Mouse (Mus musculus): ENCODE data around the gene Dip2c. TPM values are rescaled to one million over a fixed set of nuclear protein-coding genes. Genes with fewer than 3 reads are reported as not detected.

Dip2c gene
- polyA plus RNA-seq, 1 experiment from 2014 or later = 4.6 TPM

DNA sequence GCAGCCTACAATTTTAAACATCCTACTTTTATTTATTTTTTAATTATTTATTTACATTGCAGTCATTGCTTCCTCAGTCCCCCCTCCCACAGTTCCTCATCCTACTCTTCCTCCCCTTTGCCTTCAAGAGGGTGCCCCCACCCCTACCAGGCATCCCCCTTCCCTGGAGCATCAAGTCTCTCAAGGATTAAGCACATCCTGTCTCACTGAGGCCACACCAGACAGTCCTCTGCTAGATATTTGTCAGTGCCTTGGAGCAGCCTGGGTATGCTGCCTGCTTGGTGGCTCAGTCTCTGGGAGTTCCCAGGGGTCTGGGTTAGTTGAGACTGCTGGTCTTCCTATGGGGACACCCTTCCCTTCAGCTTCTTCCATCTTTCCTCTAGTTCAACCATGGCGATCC is 397.8 kb downstream of the Dip2c start:
- Histone ChIP-seq H3K4me2 (ENCODE audit: low read depth, low read length) (no peak overlapping the region), H3K27ac (ENCODE audit: low read length) (no peak overlapping the region), H3K9me3 (ENCODE audit: control insufficient read depth, low read length) (no peaks in the 10 kb centered on the region), H3K27me3 (ENCODE audit: control insufficient read depth, insufficient read depth, low read depth, low read length) (no peaks in the 10 kb centered on the region), H3K4me3 (ENCODE audit: low read length) (no peak overlapping the region), H3K4me1 (replicated peaks; ENCODE audit: control insufficient read depth, insufficient read depth, low read length) (no peaks in the 10 kb centered on the region), H3K36me3 (ENCODE audit: control insufficient read depth, insufficient read depth, low read length) (no peaks in the 10 kb centered on the region; the same call in 1 of the 2 replicates), H3K9ac (ENCODE audit: low read length) (no peak overlapping the region)
- 100% methylated on average over 1 of the region's 1 CpGs for WGBS
- no peak for ATAC-seq (ENCODE audit: low read depth)

DNA sequence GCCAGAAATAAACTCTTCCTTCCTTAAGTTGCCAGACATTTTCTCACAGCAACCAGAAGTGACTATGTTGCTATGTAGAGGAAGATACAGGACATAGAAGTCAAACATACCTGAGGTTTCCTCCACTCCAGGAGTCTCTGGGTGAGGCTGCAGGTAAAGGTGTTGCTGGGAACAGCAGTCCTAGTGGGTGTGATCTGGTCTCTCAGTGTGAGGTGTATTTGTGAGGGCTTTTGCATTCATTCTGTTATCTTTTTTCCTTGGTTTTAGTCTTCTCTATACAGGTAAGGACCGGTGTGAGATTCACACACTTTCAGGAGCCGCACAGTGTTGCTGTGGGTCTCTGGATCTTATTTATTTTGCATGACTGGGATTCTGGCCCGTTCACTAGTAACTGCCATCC is 405.2 kb downstream of the Dip2c start:
- no peak overlapping the region for H3K4me3 ChIP-seq (ENCODE audit: low read length)
- ATAC-seq (ENCODE audit: low read depth) = no peak
- no peaks in the 10 kb centered on the region for H3K27me3 ChIP-seq (ENCODE audit: control insufficient read depth, insufficient read depth, low read depth, low read length)
- 96% methylated on average over 3 of the region's 3 CpGs for WGBS
- H3K36me3 ChIP-seq (ENCODE audit: control insufficient read depth, insufficient read depth, low read length) = peaks cover 24% of the 10 kb centered on the region
- H3K9me3 ChIP-seq (ENCODE audit: control insufficient read depth, low read length) = no peaks in the 10 kb centered on the region
- no peaks in the 10 kb centered on the region for H3K4me1 ChIP-seq (replicated peaks; ENCODE audit: control insufficient read depth, insufficient read depth, low read length)
- H3K27ac ChIP-seq (ENCODE audit: low read length) = no peak overlapping the region
- no peak overlapping the region for H3K4me2 ChIP-seq (ENCODE audit: low read depth, low read length)
- H3K9ac ChIP-seq (ENCODE audit: low read length) = no peak overlapping the region

DNA sequence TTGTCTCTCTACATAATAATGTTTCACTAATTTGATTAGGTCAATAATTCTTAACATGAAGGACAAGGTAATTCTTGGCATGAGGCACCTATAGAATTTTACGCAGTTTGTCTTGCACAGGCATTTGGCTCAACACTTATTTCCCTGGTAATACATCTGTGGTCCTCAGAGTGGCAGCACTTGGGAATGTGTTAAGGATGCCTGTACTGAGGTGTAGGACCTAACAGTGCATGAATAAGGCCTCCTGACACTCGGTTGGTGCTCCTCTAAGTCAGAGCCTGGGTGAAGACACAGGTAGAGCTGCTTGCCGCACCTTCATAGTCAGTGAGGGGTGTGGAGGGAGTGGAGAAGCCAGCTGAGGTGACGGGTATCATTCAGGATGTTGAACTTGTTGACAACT is 407.0 kb downstream of the Dip2c start:
- Histone ChIP-seq H3K27ac (ENCODE audit: low read length) (no peak overlapping the region), H3K4me2 (ENCODE audit: low read depth, low read length) (no peak overlapping the region), H3K9me3 (ENCODE audit: control insufficient read depth, low read length) (no peaks in the 10 kb centered on the region), H3K9ac (ENCODE audit: low read length) (no peak overlapping the region), H3K4me1 (replicated peaks; ENCODE audit: control insufficient read depth, insufficient read depth, low read length) (no peaks in the 10 kb centered on the region), H3K36me3 (ENCODE audit: control insufficient read depth, insufficient read depth, low read length) (peaks cover 37% of the 10 kb centered on the region), H3K4me3 (ENCODE audit: low read length) (no peak overlapping the region), H3K27me3 (ENCODE audit: control insufficient read depth, insufficient read depth, low read depth, low read length) (no peaks in the 10 kb centered on the region)
- ATAC-seq (ENCODE audit: low read depth) = no peak
- 86% methylated on average over 4 of the region's 4 CpGs for WGBS

DNA sequence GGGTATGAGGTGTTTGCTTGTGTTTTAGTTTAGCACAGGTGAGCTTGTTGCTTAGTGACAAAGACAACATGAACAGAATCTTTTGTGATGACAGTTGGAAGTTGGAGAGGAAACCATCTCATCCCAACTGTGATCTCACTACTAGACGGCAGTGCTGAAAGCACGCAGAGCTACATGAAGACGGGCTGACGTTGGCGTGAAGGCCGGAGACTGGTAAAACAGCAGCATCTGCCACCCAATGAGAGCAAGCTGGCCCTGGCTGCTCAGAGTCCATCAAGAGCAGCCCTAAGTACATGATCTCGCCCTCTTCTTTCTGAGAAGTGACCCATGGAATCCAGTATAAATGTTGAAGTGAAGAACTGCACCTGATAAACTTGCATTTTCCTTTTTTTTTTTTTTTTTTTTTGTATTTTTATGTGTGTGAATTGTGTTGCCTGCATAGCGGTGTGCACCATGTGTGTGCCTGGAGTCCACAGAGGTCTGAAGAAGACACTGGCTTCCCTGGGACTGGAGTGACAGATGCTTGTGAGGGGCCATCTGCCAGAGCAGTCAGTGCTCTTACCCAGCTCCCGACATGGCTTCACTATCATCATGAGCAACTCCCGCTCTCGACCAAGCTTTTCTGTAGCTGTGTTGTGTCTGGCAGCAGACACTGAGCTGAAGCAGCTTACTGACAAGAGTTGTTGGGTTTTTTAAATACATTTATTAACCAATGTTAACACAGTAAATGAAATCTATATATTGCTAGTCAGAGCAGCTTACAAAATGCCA is 408.0 kb downstream of the Dip2c start:
- Histone ChIP-seq H3K4me1 (replicated peaks; ENCODE audit: control insufficient read depth, insufficient read depth, low read length) (no peaks in the 10 kb centered on the region), H3K9me3 (ENCODE audit: control insufficient read depth, low read length) (no peaks in the 10 kb centered on the region), H3K27me3 (ENCODE audit: control insufficient read depth, insufficient read depth, low read depth, low read length) (no peaks in the 10 kb centered on the region), H3K4me2 (ENCODE audit: low read depth, low read length) (no peak overlapping the region), H3K36me3 (ENCODE audit: control insufficient read depth, insufficient read depth, low read length) (peaks cover 48% of the 10 kb centered on the region), H3K9ac (ENCODE audit: low read length) (no peak overlapping the region), H3K4me3 (ENCODE audit: low read length) (no peak overlapping the region), H3K27ac (ENCODE audit: low read length) (no peak overlapping the region)
- WGBS = 93% methylated on average over 11 of the region's 11 CpGs
- no peak for ATAC-seq (ENCODE audit: low read depth)

DNA sequence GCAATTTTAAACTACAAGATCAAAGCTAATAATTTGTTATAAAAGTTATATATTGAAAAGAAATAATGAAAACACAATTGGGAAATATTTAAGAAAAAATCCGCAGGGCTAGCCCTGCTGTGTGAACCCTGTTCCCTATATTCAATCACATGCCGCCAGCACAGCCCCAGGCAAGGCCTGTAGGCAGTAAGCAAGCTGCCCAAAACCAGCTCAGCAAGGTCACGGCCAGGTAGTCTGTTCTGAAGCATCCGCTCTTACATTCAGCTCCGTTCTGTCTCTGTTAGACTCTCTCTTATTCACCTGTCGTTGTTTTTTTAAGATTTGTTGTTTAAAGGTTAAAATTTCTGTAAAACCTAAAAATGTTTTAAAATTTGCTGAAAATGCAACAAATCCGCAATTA is 409.9 kb downstream of the Dip2c start:
- no peaks in the 10 kb centered on the region for H3K27me3 ChIP-seq (ENCODE audit: control insufficient read depth, insufficient read depth, low read depth, low read length)
- WGBS = 94% methylated on average over 7 of the region's 7 CpGs
- no peak overlapping the region for H3K27ac ChIP-seq (ENCODE audit: low read length)
- H3K4me1 ChIP-seq (replicated peaks; ENCODE audit: control insufficient read depth, insufficient read depth, low read length) = no peaks in the 10 kb centered on the region
- no peaks in the 10 kb centered on the region for H3K9me3 ChIP-seq (ENCODE audit: control insufficient read depth, low read length)
- no peak overlapping the region for H3K9ac ChIP-seq (ENCODE audit: low read length)
- no peak overlapping the region for H3K4me2 ChIP-seq (ENCODE audit: low read depth, low read length)
- ATAC-seq (ENCODE audit: low read depth) = no peak
- H3K36me3 ChIP-seq (ENCODE audit: control insufficient read depth, insufficient read depth, low read length) = peaks cover 64% of the 10 kb centered on the region
- no peak overlapping the region for H3K4me3 ChIP-seq (ENCODE audit: low read length)

DNA sequence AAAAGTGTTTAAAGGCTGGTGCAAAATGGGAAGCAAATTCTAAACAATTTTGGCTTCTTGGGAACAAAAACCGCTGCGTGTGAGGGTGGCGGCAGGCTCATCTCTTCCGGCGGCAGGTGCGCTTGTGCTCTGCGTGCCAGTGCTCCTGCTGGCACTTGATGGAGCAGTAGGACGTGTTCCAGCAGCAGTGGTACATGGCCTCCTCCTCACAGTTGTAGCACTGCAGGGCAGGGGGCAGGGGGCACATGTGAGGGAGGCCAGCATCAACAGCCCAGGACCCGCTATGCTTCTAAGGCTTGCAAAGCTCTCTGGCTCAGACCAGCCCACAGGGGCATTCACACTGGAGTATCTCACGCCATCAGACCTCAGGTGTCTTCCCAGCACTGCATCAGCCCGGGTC is 410.4 kb downstream of the Dip2c start:
- H3K9me3 ChIP-seq (ENCODE audit: control insufficient read depth, low read length) = no peaks in the 10 kb centered on the region
- no peak overlapping the region for H3K4me2 ChIP-seq (ENCODE audit: low read depth, low read length)
- H3K36me3 ChIP-seq (ENCODE audit: control insufficient read depth, insufficient read depth, low read length) = peaks cover 67% of the 10 kb centered on the region
- H3K27me3 ChIP-seq (ENCODE audit: control insufficient read depth, insufficient read depth, low read depth, low read length) = no peaks in the 10 kb centered on the region
- WGBS = 85% methylated on average over 11 of the region's 11 CpGs
- no peak for ATAC-seq (ENCODE audit: low read depth)
- H3K9ac ChIP-seq (ENCODE audit: low read length) = no peak overlapping the region
- no peaks in the 10 kb centered on the region for H3K4me1 ChIP-seq (replicated peaks; ENCODE audit: control insufficient read depth, insufficient read depth, low read length)
- H3K27ac ChIP-seq (ENCODE audit: low read length) = no peak overlapping the region
- H3K4me3 ChIP-seq (ENCODE audit: low read length) = no peak overlapping the region

DNA sequence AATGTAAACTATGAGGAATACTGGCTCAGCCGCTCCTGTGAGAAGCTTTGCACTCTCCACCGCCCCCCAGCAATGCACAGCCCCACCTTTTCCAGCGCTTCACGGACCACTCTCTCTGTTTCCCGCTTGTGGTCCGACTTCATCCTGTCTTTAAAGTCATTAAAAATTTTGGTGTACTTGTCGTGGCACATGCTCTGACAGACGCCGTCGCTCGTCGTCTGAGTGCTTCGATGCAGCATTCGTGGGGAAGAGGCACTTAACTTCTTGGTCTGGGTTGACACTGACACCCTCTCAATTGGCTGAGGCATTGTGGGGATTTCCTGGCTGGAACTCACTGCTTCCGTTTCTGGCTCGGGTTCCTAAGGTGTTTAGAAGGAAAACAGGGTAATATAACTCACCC is 413.0 kb downstream of the Dip2c start:
- Histone ChIP-seq H3K9me3 (ENCODE audit: control insufficient read depth, low read length) (no peaks in the 10 kb centered on the region), H3K4me2 (ENCODE audit: low read depth, low read length) (no peak overlapping the region), H3K4me3 (ENCODE audit: low read length) (no peak overlapping the region), H3K27ac (ENCODE audit: low read length) (no peak overlapping the region), H3K4me1 (replicated peaks; ENCODE audit: control insufficient read depth, insufficient read depth, low read length) (0 out of 2 replicates have a peak, but pooled peaks cover 2% of the 10 kb centered on the region), H3K36me3 (ENCODE audit: control insufficient read depth, insufficient read depth, low read length) (peaks cover 62% of the 10 kb centered on the region), H3K9ac (ENCODE audit: low read length) (no peak overlapping the region), H3K27me3 (ENCODE audit: control insufficient read depth, insufficient read depth, low read depth, low read length) (no peaks in the 10 kb centered on the region)
- 83% methylated on average over 16 of the region's 16 CpGs for WGBS
- ATAC-seq (ENCODE audit: low read depth) = no peak; the same call in 1 of the 2 replicates

DNA sequence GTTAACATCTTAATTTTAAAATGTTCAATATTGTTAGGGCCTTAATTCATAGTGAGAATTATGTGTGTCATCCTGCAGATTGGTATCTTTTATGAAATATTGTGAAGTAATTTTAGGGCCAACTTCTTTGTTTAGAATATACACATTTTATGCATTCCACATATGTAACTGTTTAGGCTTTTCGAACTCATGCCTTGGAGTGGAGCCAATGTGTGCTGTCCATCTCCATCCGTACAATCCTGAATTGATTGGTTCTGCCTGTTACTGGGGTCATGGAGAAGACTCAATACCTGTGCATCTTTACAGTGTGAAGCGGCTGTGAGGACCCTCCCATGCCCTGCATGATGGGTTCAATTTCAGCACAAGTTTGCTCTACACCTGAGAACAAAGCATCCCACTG is 416.5 kb downstream of the Dip2c start:
- Histone ChIP-seq H3K4me2 (ENCODE audit: low read depth, low read length) (no peak overlapping the region), H3K4me1 (replicated peaks; ENCODE audit: control insufficient read depth, insufficient read depth, low read length) (peaks cover 5% of the 10 kb centered on the region; the same call in 1 of the 2 replicates), H3K9me3 (ENCODE audit: control insufficient read depth, low read length) (no peaks in the 10 kb centered on the region), H3K27me3 (ENCODE audit: control insufficient read depth, insufficient read depth, low read depth, low read length) (no peaks in the 10 kb centered on the region), H3K9ac (ENCODE audit: low read length) (no peak overlapping the region), H3K4me3 (ENCODE audit: low read length) (no peak overlapping the region), H3K27ac (ENCODE audit: low read length) (no peak overlapping the region), H3K36me3 (ENCODE audit: control insufficient read depth, insufficient read depth, low read length) (peaks cover 48% of the 10 kb centered on the region)
- WGBS = 72% methylated on average over 3 of the region's 3 CpGs
- ATAC-seq (ENCODE audit: low read depth) = no peak

DNA sequence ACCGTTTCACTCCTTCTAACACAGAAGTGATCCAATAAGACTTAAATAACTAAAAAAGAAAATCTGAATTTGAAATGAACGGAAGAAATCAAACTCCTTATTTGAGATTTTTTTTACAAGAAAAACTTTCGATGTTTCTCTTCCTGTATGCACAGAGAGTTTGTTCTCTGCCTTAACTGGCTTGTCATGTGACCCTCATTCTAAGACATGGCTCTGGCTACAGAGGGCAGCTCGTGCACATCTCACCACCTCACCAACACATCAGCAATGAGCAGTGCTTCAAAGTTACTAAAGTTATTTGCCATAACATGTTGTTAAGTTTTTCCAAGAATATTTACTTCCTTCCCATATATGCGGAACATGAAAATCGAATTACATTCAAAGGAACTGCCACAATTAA is 418.3 kb downstream of the Dip2c start:
- H3K4me2 ChIP-seq (ENCODE audit: low read depth, low read length) = no peak overlapping the region
- 88% methylated on average over 6 of the region's 6 CpGs for WGBS
- no peaks in the 10 kb centered on the region for H3K27me3 ChIP-seq (ENCODE audit: control insufficient read depth, insufficient read depth, low read depth, low read length)
- no peak overlapping the region for H3K27ac ChIP-seq (ENCODE audit: low read length)
- ATAC-seq (ENCODE audit: low read depth) = no peak
- no peak overlapping the region for H3K9ac ChIP-seq (ENCODE audit: low read length)
- peaks cover 5% of the 10 kb centered on the region; the same call in 1 of the 2 replicates for H3K4me1 ChIP-seq (replicated peaks; ENCODE audit: control insufficient read depth, insufficient read depth, low read length)
- no peak overlapping the region for H3K4me3 ChIP-seq (ENCODE audit: low read length)
- H3K9me3 ChIP-seq (ENCODE audit: control insufficient read depth, low read length) = no peaks in the 10 kb centered on the region
- H3K36me3 ChIP-seq (ENCODE audit: control insufficient read depth, insufficient read depth, low read length) = peaks cover 30% of the 10 kb centered on the region

Measured in lung, embryonic 16.5 days (tissue).